Comparison of ENCODE assay signal across 8 mouse cellular contexts in genomic region chr10:41933536-41933935, GRCm38 (mm10).
DNase-seq lines count a peak whose midpoint lies in the region; ATAC-seq and TF ChIP-seq lines count a peak whose summit lies in the region.

No protein-coding gene starts in this region.

- no peaks in the 10 kb centered on the region for H3K36me3 ChIP-seq in heart, embryonic 11.5 days (ENCODE audit: control insufficient read depth, insufficient read depth, low read length)
- H3K36me3 ChIP-seq in ES-Bruce4 (ENCODE audit: control insufficient read depth, insufficient read depth, low read length, poor library complexity, severe bottlenecking) = no peaks in the 10 kb centered on the region
- H3K36me3 ChIP-seq in kidney, postnatal 0 days (ENCODE audit: insufficient read depth, low read length) = no peaks in the 10 kb centered on the region
- no peaks in the 10 kb centered on the region for H3K36me3 ChIP-seq in stomach, postnatal 0 days (ENCODE audit: control insufficient read depth, insufficient read depth, low read length)

- no peak for TF ChIP-seq EP300 in ES-Bruce4 (IDR thresholded peaks at IDR 0.05; ENCODE audit: insufficient read depth, low read depth, low read length)
- TF ChIP-seq EP300 in stomach, postnatal 0 days (optimal IDR thresholded peaks at IDR 0.05) = no peak

- intact Hi-C loops in gastrocnemius, postnatal 14 days (cut with DNase I; ENCODE audit: low total_unique reads) = no loop called here

- 49% methylated on average over 6 of the region's 6 CpGs for WGBS in heart, embryonic 11.5 days (ENCODE audit: insufficient replicate concordance)
- WGBS in cerebellum, adult 2 months = 15% methylated on average over 6 of the region's 6 CpGs
- WGBS in kidney, postnatal 0 days = 53% methylated on average over 6 of the region's 6 CpGs
- WGBS in stomach, postnatal 0 days = 59% methylated on average over 6 of the region's 6 CpGs

- H3K4me1 ChIP-seq in heart, embryonic 11.5 days (ENCODE audit: control insufficient read depth, insufficient read depth, low read length) = peaks cover 34% of the 10 kb centered on the region
- no peaks in the 10 kb centered on the region for H3K4me1 ChIP-seq in ES-Bruce4 (ENCODE audit: control insufficient read depth, insufficient read depth, low read length)
- peaks cover 40% of the 10 kb centered on the region for H3K4me1 ChIP-seq in cerebellum, adult 2 months (ENCODE audit: control insufficient read depth, insufficient read depth, low read length)
- H3K4me1 ChIP-seq in kidney, postnatal 0 days (replicated peaks; ENCODE audit: insufficient read depth, low read length) = peaks cover 19% of the 10 kb centered on the region
- H3K4me1 ChIP-seq in stomach, postnatal 0 days (replicated peaks; ENCODE audit: control insufficient read depth, insufficient read depth) = peaks cover 6% of the 10 kb centered on the region

- peak; percentile 99 for DNase-seq in heart, adult 11 months
- peak; percentile 58 to 72 for DNase-seq in cerebellum, adult 2 months
- peak; percentile 50 for DNase-seq in gastrocnemius, postnatal 14 days
- DNase-seq in kidney, postnatal 0 days (ENCODE audit: low spot score) = no peak
- peak; percentile 42 for DNase-seq in lung, postnatal 25 days (ENCODE audit: low spot score)
- DNase-seq in stomach, postnatal 0 days (ENCODE audit: low spot score) = peak; percentile 55

- H3K4me3 ChIP-seq in heart, embryonic 11.5 days (ENCODE audit: low read depth, low read length) = no peak overlapping the region
- no peak overlapping the region for H3K4me3 ChIP-seq in ES-Bruce4 (ENCODE audit: low read depth, low read length)
- no peak overlapping the region for H3K4me3 ChIP-seq in cerebellum, adult 2 months (replicated peaks; ENCODE audit: insufficient read depth, low read depth, low read length)
- H3K4me3 ChIP-seq in kidney, postnatal 0 days (replicated peaks; ENCODE audit: low read depth, low read length) = no peak overlapping the region
- no peak overlapping the region for H3K4me3 ChIP-seq in stomach, postnatal 0 days (ENCODE audit: low read depth, low read length)

- no peak overlapping the region for H3K27ac ChIP-seq in heart, embryonic 11.5 days (ENCODE audit: low read depth, low read length)
- H3K27ac ChIP-seq in ES-Bruce4 (ENCODE audit: insufficient read depth, low read length) = no peak overlapping the region
- peak overlapping the region; percentile 46 for H3K27ac ChIP-seq in cerebellum, adult 2 months (ENCODE audit: insufficient read depth, low read length)
- no peak overlapping the region for H3K27ac ChIP-seq in kidney, postnatal 0 days
- no peak overlapping the region for H3K27ac ChIP-seq in stomach, postnatal 0 days (replicated peaks)

- no peak for ATAC-seq in heart, embryonic 11.5 days (replicated peaks; ENCODE audit: insufficient number of reproducible peaks, low FRiP score, low TSS enrichment)
- no peak for ATAC-seq in kidney, postnatal 0 days (replicated peaks; ENCODE audit: low FRiP score, low read depth)
- no peak for ATAC-seq in stomach, postnatal 0 days (ENCODE audit: low FRiP score, low TSS enrichment)

- TF ChIP-seq CTCF in ES-Bruce4 (IDR thresholded peaks at IDR 0.05; ENCODE audit: low read depth, low read length) = peak; percentile 74
- TF ChIP-seq CTCF in cerebellum, adult 2 months (IDR thresholded peaks at IDR 0.05; ENCODE audit: borderline replicate concordance, insufficient read depth, low read depth, low read length) = peak; percentile 63
- peak; percentile 68 for TF ChIP-seq CTCF in kidney, postnatal 0 days (IDR thresholded peaks at IDR 0.05; ENCODE audit: low read depth)
- peak; percentile 73 for TF ChIP-seq CTCF in stomach, postnatal 0 days (IDR thresholded peaks at IDR 0.05; ENCODE audit: low read depth)

- no peaks in the 10 kb centered on the region for H3K27me3 ChIP-seq in heart, embryonic 11.5 days (ENCODE audit: control insufficient read depth, insufficient read depth, low read length)
- no peaks in the 10 kb centered on the region for H3K27me3 ChIP-seq in ES-Bruce4 (ENCODE audit: control insufficient read depth, insufficient read depth, low read length, poor library complexity, severe bottlenecking)
- no peaks in the 10 kb centered on the region for H3K27me3 ChIP-seq in cerebellum, adult 2 months (ENCODE audit: control insufficient read depth, insufficient read depth, low read length)
- H3K27me3 ChIP-seq in kidney, postnatal 0 days (ENCODE audit: insufficient read depth, low read length) = no peaks in the 10 kb centered on the region
- no peaks in the 10 kb centered on the region for H3K27me3 ChIP-seq in stomach, postnatal 0 days (ENCODE audit: control insufficient read depth, insufficient read depth, low read length)

- no peaks in the 10 kb centered on the region for H3K9me3 ChIP-seq in heart, embryonic 11.5 days (replicated peaks; ENCODE audit: control insufficient read depth, low read length)
- H3K9me3 ChIP-seq in ES-Bruce4 (replicated peaks; ENCODE audit: control insufficient read depth, insufficient read depth, low read length, poor library complexity, severe bottlenecking) = no peaks in the 10 kb centered on the region
- no peaks in the 10 kb centered on the region for H3K9me3 ChIP-seq in kidney, postnatal 0 days (replicated peaks; ENCODE audit: low read length)
- no peaks in the 10 kb centered on the region for H3K9me3 ChIP-seq in stomach, postnatal 0 days (ENCODE audit: control insufficient read depth, low read length)

- H3K4me2 ChIP-seq in heart, embryonic 11.5 days = no peak overlapping the region
- H3K4me2 ChIP-seq in kidney, postnatal 0 days (ENCODE audit: low read length) = no peak overlapping the region
- no peak overlapping the region for H3K4me2 ChIP-seq in stomach, postnatal 0 days (replicated peaks; ENCODE audit: low read depth)

- no peak overlapping the region for H3K9ac ChIP-seq in heart, embryonic 11.5 days (ENCODE audit: low read depth, low read length)
- no peak overlapping the region for H3K9ac ChIP-seq in ES-Bruce4 (ENCODE audit: low read depth, poor library complexity, severe bottlenecking)
- H3K9ac ChIP-seq in kidney, postnatal 0 days (ENCODE audit: low read depth, low read length) = no peak overlapping the region
- H3K9ac ChIP-seq in stomach, postnatal 0 days (ENCODE audit: low read length) = no peak overlapping the region

- no peak for TF ChIP-seq POLR2A in ES-Bruce4 (IDR thresholded peaks at IDR 0.05; ENCODE audit: insufficient read depth, low read length)
- no peak for TF ChIP-seq POLR2A in cerebellum, adult 2 months (IDR thresholded peaks at IDR 0.05; ENCODE audit: borderline replicate concordance, insufficient read depth, low read length)
